Mouse (Mus musculus): ENCODE data around the gene Mapk6. TPM values are rescaled to one million over a fixed set of nuclear protein-coding genes. Genes with fewer than 3 reads are reported as not detected.

The Mapk6 gene
- polyA plus RNA-seq, 2 experiments = 37.5 to 57.0 TPM

- no peak for DNase-seq (ENCODE audit: low spot score)
- no peak for ATAC-seq (ENCODE audit: low FRiP score, low read depth)
- no peaks in the 10 kb centered on the region for H3K27me3 ChIP-seq (ENCODE audit: control insufficient read depth, insufficient read depth, low read length)
- H3K36me3 ChIP-seq (ENCODE audit: control insufficient read depth, insufficient read depth, low read length) = no peaks in the 10 kb centered on the region
- H3K4me1 ChIP-seq (ENCODE audit: control insufficient read depth, insufficient read depth, low read length) = no peaks in the 10 kb centered on the region
- H3K9ac ChIP-seq (ENCODE audit: low read depth, low read length, severe bottlenecking) = no peak overlapping the region
- H3K4me3 ChIP-seq (replicated peaks; ENCODE audit: low read length) = no peak overlapping the region
- no peak overlapping the region for H3K4me2 ChIP-seq (replicated peaks; ENCODE audit: low read depth, low read length, severe bottlenecking)
- no peak for TF ChIP-seq POLR2A (IDR thresholded peaks at IDR 0.05; ENCODE audit: borderline replicate concordance, extremely low read depth, insufficient read depth, insufficient read length)
- 85% methylated on average over 4 of the region's 4 CpGs for WGBS
- no peaks in the 10 kb centered on the region for H3K9me3 ChIP-seq (ENCODE audit: control insufficient read depth, low read length)
- H3K27ac ChIP-seq (replicated peaks; ENCODE audit: low read depth, low read length) = no peak overlapping the region
Observed at GRCm38 (mm10) chr9:75355783-75356182, 54.0 kb downstream of the Mapk6 start.

DNA sequence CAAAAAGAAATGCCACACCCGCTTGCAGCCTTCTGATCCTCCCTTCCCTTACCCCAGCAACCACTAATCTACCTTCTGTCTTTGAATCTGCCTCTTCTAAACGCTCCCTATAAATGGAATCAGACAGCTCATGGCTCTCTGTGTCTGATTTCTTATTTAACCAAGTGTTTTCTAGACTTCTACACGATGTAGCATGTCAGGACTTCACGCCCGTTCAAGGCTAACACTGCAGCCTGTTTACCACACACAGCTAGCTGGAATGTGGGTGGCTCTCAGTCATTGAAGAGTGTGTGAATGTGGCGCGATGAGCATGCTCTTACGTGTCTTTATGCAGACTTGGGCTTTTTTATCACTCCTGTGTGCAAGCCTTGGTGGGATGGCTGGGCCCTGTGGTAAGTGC lies 56.7 kb downstream of the Mapk6 start:
- Histone ChIP-seq H3K9me3 (ENCODE audit: control insufficient read depth, low read length) (no peaks in the 10 kb centered on the region), H3K4me2 (replicated peaks; ENCODE audit: low read depth, low read length, severe bottlenecking) (no peak overlapping the region), H3K36me3 (ENCODE audit: control insufficient read depth, insufficient read depth, low read length) (no peaks in the 10 kb centered on the region), H3K27me3 (ENCODE audit: control insufficient read depth, insufficient read depth, low read length) (no peaks in the 10 kb centered on the region), H3K27ac (replicated peaks; ENCODE audit: low read depth, low read length) (no peak overlapping the region), H3K4me1 (ENCODE audit: control insufficient read depth, insufficient read depth, low read length) (no peaks in the 10 kb centered on the region), H3K4me3 (replicated peaks; ENCODE audit: low read length) (no peak overlapping the region), H3K9ac (ENCODE audit: low read depth, low read length, severe bottlenecking) (no peak overlapping the region)
- no peak for TF ChIP-seq POLR2A (IDR thresholded peaks at IDR 0.05; ENCODE audit: borderline replicate concordance, extremely low read depth, insufficient read depth, insufficient read length)
- DNase-seq (ENCODE audit: low spot score) = no peak
- 70% methylated on average over 8 of the region's 8 CpGs for WGBS
- ATAC-seq (ENCODE audit: low FRiP score, low read depth) = no peak

DNA sequence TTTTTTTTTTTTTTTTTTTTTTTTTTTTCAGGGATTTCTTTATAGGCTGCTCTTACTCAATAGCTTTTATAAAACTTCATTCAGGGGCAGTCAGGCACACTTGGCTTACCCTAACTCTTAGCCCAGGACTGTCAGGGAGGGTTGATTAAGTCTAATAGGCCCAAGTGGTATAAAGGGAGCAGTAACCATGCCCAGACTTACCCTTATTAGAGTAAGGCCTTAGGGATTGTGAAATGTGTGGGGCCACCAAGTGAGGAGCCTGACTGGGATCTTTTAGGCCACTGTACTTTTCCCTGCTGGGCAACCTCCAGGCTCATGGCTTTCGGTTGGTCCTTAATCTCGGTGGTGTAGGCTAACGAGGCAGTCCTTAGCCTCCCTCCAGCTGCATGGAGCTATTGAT lies 61.2 kb downstream of the Mapk6 start:
- H3K9ac ChIP-seq (ENCODE audit: low read depth, low read length, severe bottlenecking) = no peak overlapping the region
- no peak for DNase-seq (ENCODE audit: low spot score)
- no peak overlapping the region for H3K4me3 ChIP-seq (replicated peaks; ENCODE audit: low read length)
- H3K27me3 ChIP-seq (ENCODE audit: control insufficient read depth, insufficient read depth, low read length) = no peaks in the 10 kb centered on the region
- no peaks in the 10 kb centered on the region for H3K9me3 ChIP-seq (ENCODE audit: control insufficient read depth, low read length)
- no peak overlapping the region for H3K4me2 ChIP-seq (replicated peaks; ENCODE audit: low read depth, low read length, severe bottlenecking)
- no peak overlapping the region for H3K27ac ChIP-seq (replicated peaks; ENCODE audit: low read depth, low read length)
- 46% methylated on average over 3 of the region's 3 CpGs for WGBS
- H3K36me3 ChIP-seq (ENCODE audit: control insufficient read depth, insufficient read depth, low read length) = peaks cover 6% of the 10 kb centered on the region; the same call in 1 of the 2 replicates
- no peak for ATAC-seq (ENCODE audit: low FRiP score, low read depth)
- H3K4me1 ChIP-seq (ENCODE audit: control insufficient read depth, insufficient read depth, low read length) = no peaks in the 10 kb centered on the region
- TF ChIP-seq POLR2A (IDR thresholded peaks at IDR 0.05; ENCODE audit: borderline replicate concordance, extremely low read depth, insufficient read depth, insufficient read length) = no peak

DNA sequence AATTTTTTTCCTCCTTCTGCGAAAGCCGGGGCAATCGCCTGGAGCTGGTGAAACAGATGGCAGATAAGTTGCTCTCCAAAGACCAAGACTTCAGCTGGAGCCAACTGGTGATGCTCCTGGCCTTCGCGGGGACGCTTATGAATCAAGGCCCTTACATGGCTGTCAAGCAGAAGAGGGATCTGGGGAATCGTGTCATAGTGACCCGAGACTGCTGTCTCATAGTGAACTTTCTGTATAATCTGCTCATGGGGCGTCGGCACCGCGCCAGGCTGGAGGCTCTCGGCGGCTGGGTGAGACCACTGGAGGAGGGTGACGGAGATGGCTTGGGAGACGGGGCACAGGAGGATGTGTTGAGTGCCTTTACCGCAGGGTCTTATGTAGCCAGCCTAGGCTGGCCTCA lies 61.7 kb downstream of the Mapk6 start:
- H3K4me1 ChIP-seq (ENCODE audit: control insufficient read depth, insufficient read depth, low read length) = no peaks in the 10 kb centered on the region
- 94% methylated on average over 17 of the region's 17 CpGs for WGBS
- H3K4me3 ChIP-seq (replicated peaks; ENCODE audit: low read length) = no peak overlapping the region
- no peak overlapping the region for H3K4me2 ChIP-seq (replicated peaks; ENCODE audit: low read depth, low read length, severe bottlenecking)
- no peaks in the 10 kb centered on the region for H3K27me3 ChIP-seq (ENCODE audit: control insufficient read depth, insufficient read depth, low read length)
- H3K9ac ChIP-seq (ENCODE audit: low read depth, low read length, severe bottlenecking) = no peak overlapping the region
- TF ChIP-seq POLR2A (IDR thresholded peaks at IDR 0.05; ENCODE audit: borderline replicate concordance, extremely low read depth, insufficient read depth, insufficient read length) = no peak
- DNase-seq (ENCODE audit: low spot score) (no peak), ATAC-seq (ENCODE audit: low FRiP score, low read depth) (no peak)
- no peaks in the 10 kb centered on the region for H3K9me3 ChIP-seq (ENCODE audit: control insufficient read depth, low read length)
- peaks cover 6% of the 10 kb centered on the region; the same call in 1 of the 2 replicates for H3K36me3 ChIP-seq (ENCODE audit: control insufficient read depth, insufficient read depth, low read length)
- no peak overlapping the region for H3K27ac ChIP-seq (replicated peaks; ENCODE audit: low read depth, low read length)

- 94% methylated on average over 5 of the region's 5 CpGs for WGBS
- Histone ChIP-seq H3K9me3 (ENCODE audit: control insufficient read depth, low read length) (no peaks in the 10 kb centered on the region), H3K36me3 (ENCODE audit: control insufficient read depth, insufficient read depth, low read length) (peaks cover 7% of the 10 kb centered on the region), H3K27ac (replicated peaks; ENCODE audit: low read depth, low read length) (no peak within 1 kb of the TSS), H3K4me3 (replicated peaks; ENCODE audit: low read length) (no peak within 1 kb of the TSS), H3K4me2 (replicated peaks; ENCODE audit: low read depth, low read length, severe bottlenecking) (no peak within 1 kb of the TSS), H3K9ac (ENCODE audit: low read depth, low read length, severe bottlenecking) (no peak within 1 kb of the TSS), H3K4me1 (ENCODE audit: control insufficient read depth, insufficient read depth, low read length) (no peaks in the 10 kb centered on the region), H3K27me3 (ENCODE audit: control insufficient read depth, insufficient read depth, low read length) (no peaks in the 10 kb centered on the region)
- no peak for DNase-seq (ENCODE audit: low spot score)
- no peak for TF ChIP-seq POLR2A (IDR thresholded peaks at IDR 0.05; ENCODE audit: borderline replicate concordance, extremely low read depth, insufficient read depth, insufficient read length)
- no peak for ATAC-seq (ENCODE audit: low FRiP score, low read depth)
Observed at GRCm38 (mm10) chr9:75347458-75347857, 62.3 kb downstream of the Mapk6 start, which contains the start of gene Bcl2l10. Gene Bcl2l10 (plus strand): TSS chr9:75347758.

DNA sequence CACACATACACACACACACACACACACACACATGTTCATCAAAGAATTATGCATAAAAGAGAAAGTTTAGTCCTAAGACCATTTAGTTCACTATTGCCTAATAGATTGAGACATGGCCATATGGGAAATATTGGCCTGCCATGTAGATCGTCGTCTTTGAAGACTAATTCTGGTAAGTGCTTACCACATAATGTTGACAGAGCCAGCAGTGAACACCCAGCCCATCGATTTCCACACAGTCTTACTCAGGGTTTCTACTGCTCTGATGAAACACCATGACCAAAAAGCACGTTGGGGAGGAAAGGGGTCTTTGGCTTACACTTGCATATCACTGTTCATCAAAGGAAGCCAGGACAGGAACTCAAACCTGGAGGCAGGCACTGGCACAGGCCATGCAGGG lies 67.4 kb downstream of the Mapk6 start:
- no peak for ATAC-seq (ENCODE audit: low FRiP score, low read depth)
- WGBS = 77% methylated on average over 4 of the region's 4 CpGs
- H3K36me3 ChIP-seq (ENCODE audit: control insufficient read depth, insufficient read depth, low read length) = peaks cover 31% of the 10 kb centered on the region
- H3K9ac ChIP-seq (ENCODE audit: low read depth, low read length, severe bottlenecking) = no peak overlapping the region
- H3K27ac ChIP-seq (replicated peaks; ENCODE audit: low read depth, low read length) = no peak overlapping the region
- no peaks in the 10 kb centered on the region for H3K9me3 ChIP-seq (ENCODE audit: control insufficient read depth, low read length)
- no peak for TF ChIP-seq POLR2A (IDR thresholded peaks at IDR 0.05; ENCODE audit: borderline replicate concordance, extremely low read depth, insufficient read depth, insufficient read length)
- H3K27me3 ChIP-seq (ENCODE audit: control insufficient read depth, insufficient read depth, low read length) = no peaks in the 10 kb centered on the region
- H3K4me2 ChIP-seq (replicated peaks; ENCODE audit: low read depth, low read length, severe bottlenecking) = no peak overlapping the region
- no peak for DNase-seq (ENCODE audit: low spot score)
- H3K4me1 ChIP-seq (ENCODE audit: control insufficient read depth, insufficient read depth, low read length) = no peaks in the 10 kb centered on the region
- H3K4me3 ChIP-seq (replicated peaks; ENCODE audit: low read length) = no peak overlapping the region
